Mouse (Mus musculus) neural tube, postnatal 0 days (tissue): Measurements from ENCODE around the gene Xk. TPM values are rescaled to one million over a fixed set of nuclear protein-coding genes. Genes with fewer than 3 reads are reported as not detected.

Experiments
- polyA plus RNA-seq: library from polyadenylated mRNA; unstranded; fragments of >200 nt; fragmentation: Nextera tagmentation; extraction: Ambion mirVana; gene quantifications from 2 replicates; pipeline ENCODE4 v1.2.1, GENCODE M21; 2015

The Xk gene
- 5.0 TPM in 2 replicates for polyA plus RNA-seq

DNA sequence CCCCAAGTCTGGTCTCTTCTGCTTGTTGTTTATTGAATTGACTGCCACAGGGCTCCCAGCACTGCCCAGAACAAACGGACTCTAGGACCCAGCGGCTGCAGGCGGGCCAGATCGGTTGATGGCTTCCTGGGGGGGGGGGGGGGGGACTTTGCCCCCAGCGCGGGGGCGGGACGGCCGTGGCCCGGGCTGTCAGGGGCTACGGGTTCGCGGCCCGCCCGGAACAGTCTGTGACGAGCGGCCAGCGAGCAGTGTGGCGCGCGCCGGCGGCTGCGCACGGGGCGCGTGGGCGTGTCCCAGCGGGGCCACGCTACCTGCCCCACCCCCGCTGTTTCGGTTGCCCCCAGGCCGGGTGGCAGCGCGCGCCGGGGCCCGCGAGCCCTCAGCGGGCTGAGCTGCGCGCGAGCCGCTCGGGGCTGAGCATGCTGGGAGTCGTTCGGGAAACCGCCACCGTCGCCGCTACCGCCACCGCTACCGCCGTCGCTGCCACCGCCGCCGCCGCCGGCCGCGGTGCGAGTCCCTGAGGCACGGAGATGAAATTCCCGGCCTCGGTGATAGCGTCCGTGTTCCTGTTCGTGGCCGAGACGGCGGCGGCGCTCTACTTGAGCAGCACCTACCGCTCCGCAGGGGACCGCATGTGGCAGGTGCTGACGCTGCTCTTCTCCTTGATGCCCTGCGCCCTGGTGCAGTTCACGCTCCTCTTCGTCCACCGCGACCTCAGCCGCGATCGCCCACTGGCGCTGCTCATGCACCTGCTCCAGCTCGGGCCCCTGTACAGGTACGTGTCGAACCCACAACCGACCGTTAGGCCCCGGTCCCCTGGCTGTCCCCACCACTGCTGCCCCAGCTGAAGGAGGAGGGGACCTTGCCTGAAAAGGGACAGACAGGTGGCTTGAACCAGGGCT is at the start of gene Xk:
Xk (plus strand) TSS at position 297 of the 902 bp plus-strand sequence.

DNA sequence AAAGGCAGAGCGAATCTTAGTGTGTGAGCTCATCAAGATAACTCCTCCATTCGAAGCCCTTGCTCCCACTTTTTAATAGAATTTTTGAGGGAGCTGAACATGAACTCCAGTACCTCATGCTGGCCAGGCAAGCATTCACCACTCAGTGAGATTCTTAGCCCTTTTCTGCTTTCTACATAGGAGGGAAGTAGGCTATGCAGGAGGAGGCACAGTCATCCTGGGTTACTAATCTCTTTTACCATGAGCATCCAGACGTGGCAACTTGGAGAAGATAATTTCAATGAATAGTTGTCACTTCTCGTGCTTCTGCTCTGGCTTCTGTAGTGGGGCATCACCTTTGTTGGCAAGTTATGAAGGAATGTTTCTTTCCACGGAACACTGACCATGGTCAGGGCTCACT is 15.8 kb upstream of the Xk start, which contains the start of gene Gm14862:
Gm14862 (minus strand) TSS at position 134 of the 400 bp plus-strand sequence.

DNA sequence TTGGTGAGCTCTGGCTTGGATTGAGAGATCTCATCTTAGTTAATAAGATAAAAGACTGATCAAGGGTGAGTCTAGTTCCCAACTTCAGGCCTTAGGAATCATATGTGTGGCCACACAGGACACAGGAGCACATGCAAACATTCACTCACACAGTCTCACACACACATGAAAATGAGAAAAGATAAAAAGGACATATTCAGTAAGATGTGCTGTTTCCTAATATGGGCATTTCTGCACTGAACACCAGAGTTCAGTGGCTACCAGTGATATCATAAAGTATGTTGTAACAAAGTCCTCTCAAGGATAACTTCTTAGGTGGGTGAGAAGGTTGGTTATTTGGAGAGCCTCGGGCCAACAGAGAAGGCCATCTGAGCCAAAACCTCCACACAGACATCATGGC is 10.9 kb downstream of the Xk start, which contains the start of gene H2al1m:
H2al1m (plus strand) TSS at position 301 of the 400 bp plus-strand sequence.

DNA sequence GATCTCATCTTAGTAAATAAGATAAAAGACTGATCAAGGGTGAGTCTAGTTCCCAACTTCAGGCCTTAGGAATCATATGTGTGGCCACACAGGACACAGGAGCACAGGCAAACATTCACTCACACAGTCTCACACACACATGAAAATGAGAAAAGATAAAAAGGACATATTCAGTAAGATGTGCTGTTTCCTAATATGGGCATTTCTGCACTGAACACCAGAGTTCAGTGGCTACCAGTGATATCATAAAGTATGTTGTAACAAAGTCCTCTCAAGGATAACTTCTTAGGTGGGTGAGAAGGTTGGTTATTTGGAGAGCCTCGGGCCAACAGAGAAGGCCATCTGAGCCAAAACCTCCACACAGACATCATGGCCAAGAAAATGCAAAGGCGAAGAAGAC is 77.8 kb downstream of the Xk start, which contains the start of gene H2al1k:
H2al1k (plus strand) TSS at position 301 of the 400 bp plus-strand sequence.

Other genes with a start within 250 kb of the Xk start
- not detected in 2 replicates for gene Fthl17e, start 239.3 kb upstream of the Xk start, polyA plus RNA-seq
- gene Fthl17f, start 209.7 kb upstream of the Xk start, polyA plus RNA-seq: not detected in 2 replicates
- gene 4930402K13Rik, start 168.2 kb upstream of the Xk start, polyA plus RNA-seq: not detected in 2 replicates
- 2.8 and 2.9 TPM in 2 replicates for gene Lancl3, start 72.9 kb upstream of the Xk start, polyA plus RNA-seq
- gene Gm14862, start 15.9 kb upstream of the Xk start, polyA plus RNA-seq: not detected in 2 replicates
- not detected in 2 replicates for gene H2al1m, start 11.0 kb downstream of the Xk start, polyA plus RNA-seq
- not detected in 2 replicates for gene H2al1k, start 77.9 kb downstream of the Xk start, polyA plus RNA-seq
- gene Cybb, start 215.0 kb downstream of the Xk start, polyA plus RNA-seq: 0.68 and 1.4 TPM in 2 replicates